Mouse (Mus musculus) cerebellum, adult 2 months (tissue): ENCODE data around the gene Gm4869.

Experiments
- CTCF ChIP-seq: fragments of 200-500 bp; IDR thresholded peaks from 2 replicates; pipeline ENCODE4 v1.5.1; 2011; ENCODE audit warnings: low read depth, mild to moderate bottlenecking, control low read depth, low read length, moderate library complexity, borderline replicate concordance; ENCODE audit not compliant: insufficient read depth
- POLR2A ChIP-seq: fragments of 200-500 bp; IDR thresholded peaks from 2 replicates; pipeline ENCODE4 v1.6.1; 2011; ENCODE audit warnings: low read length, control low read depth, borderline replicate concordance; ENCODE audit not compliant: insufficient read depth

DNA sequence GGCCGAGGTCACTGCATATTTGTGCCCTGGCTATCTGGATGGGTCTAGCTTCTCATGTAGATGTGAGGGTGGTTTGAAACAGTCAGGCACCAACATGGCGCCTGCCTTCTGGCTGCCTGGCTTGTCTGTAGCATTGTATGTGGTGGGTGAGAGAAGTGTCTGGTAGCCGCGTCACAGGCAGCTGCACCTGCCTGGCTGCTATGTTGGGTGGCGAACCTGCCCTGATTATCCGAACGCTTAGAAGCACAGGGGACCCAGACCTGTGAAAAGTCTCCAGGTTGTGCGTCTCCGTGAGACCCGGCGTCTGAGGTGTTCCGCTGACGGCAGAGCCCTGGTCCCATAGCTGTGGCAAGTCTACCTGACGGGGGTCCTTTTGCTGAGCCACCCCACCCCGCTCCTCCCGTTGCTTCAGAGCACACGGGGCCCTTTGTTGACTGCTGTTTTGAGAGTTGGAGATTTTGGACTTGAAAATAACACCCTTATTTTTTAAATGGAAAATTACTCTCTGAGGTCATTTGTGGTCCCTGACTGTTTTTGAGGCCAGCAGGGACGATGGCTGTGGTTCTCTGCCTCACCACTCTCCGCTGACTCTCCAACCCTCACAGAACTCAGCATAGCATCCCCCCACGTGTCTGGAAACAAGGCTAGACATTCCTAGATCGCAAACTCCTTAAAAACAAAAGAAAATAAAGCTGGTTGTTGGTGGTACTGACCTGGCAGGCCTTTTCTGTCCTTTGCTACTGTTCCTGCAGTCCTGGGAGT, 71.9 kb downstream of the Gm4869 start:
- no peak for TF ChIP-seq CTCF
- no peak for TF ChIP-seq POLR2A
